Mouse (Mus musculus): ENCODE data around the gene Angptl2. TPM values are rescaled to one million over a fixed set of nuclear protein-coding genes. Genes with fewer than 3 reads are reported as not detected.

Angptl2 gene
- polyA plus RNA-seq, 1 experiment from 2014 or later = 59.2 TPM

DNA sequence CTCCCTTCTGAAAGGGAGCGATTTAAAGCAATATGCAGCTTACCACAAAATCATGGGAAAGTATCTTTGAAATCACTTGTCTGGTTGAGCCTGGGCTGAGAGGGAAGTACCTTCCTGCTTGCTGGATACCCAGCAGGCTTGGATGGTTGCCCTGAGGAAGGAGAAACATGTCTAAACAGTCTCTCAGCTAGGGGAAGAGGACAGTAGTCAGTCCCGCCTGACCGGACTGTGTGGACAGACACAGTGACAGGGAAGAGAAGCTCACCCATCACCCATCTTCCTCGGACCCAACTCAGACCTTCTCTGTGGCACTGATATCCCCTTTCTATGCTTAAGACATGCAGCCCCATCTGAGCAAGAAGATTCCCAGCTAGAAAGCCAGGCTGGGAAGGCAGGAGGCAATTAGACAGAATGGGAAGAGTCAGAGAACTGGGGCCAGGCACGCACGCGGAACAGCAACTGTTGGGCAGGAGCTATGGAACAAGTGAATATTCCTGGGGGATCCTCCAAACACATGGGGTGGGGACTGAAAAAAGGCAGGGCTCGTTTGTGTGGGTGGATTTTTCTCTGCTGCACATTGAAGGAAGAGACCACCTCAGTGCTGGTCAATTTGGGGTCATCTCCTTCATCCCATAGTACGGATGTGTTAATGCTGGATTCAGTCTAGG is 38.6 kb downstream of the Angptl2 start:
- WGBS = 73% methylated on average over 9 of the region's 9 CpGs
- H3K27ac ChIP-seq (replicated peaks) = no peak overlapping the region

GRCm38 (mm10) chr2:33256769-33257537 is 41.1 kb downstream of the Angptl2 start:
- ATAC-seq (ENCODE audit: insufficient number of reproducible peaks, low FRiP score, low TSS enrichment, low read depth) = no peak
- H3K4me1 ChIP-seq = peaks cover 4% of the 10 kb centered on the region; the same call in 1 of the 2 replicates
- no peak overlapping the region for H3K4me2 ChIP-seq (replicated peaks)
- no peaks in the 10 kb centered on the region for H3K27me3 ChIP-seq
- no peaks in the 10 kb centered on the region for H3K36me3 ChIP-seq
- no peak overlapping the region for H3K9ac ChIP-seq
- no peak overlapping the region for H3K27ac ChIP-seq (replicated peaks)
- no peak overlapping the region for H3K4me3 ChIP-seq (replicated peaks)
- 88% methylated on average over 3 of the region's 3 CpGs for WGBS
- H3K9me3 ChIP-seq (replicated peaks) = no peaks in the 10 kb centered on the region

More for the DNA sequence above, 38.6 kb downstream of the Angptl2 start:
- H3K9me3 ChIP-seq (replicated peaks) = no peaks in the 10 kb centered on the region
- ATAC-seq (ENCODE audit: insufficient number of reproducible peaks, low FRiP score, low TSS enrichment, low read depth) = no peak
- H3K36me3 ChIP-seq = no peaks in the 10 kb centered on the region
- H3K4me2 ChIP-seq (replicated peaks) = no peak overlapping the region
- H3K9ac ChIP-seq = no peak overlapping the region
- H3K27me3 ChIP-seq = no peaks in the 10 kb centered on the region
- no peak overlapping the region for H3K4me3 ChIP-seq (replicated peaks)
- peaks cover 9% of the 10 kb centered on the region; the same call in 1 of the 2 replicates for H3K4me1 ChIP-seq

GRCm38 (mm10) chr2:33260772-33261171 is 44.9 kb downstream of the Angptl2 start:
- Histone ChIP-seq H3K27ac (replicated peaks) (no peak overlapping the region), H3K9me3 (replicated peaks) (no peaks in the 10 kb centered on the region), H3K4me3 (replicated peaks) (no peak overlapping the region), H3K36me3 (no peaks in the 10 kb centered on the region), H3K4me2 (replicated peaks) (no peak overlapping the region), H3K9ac (no peak overlapping the region), H3K27me3 (no peaks in the 10 kb centered on the region), H3K4me1 (0 out of 2 replicates have a peak, but pooled peaks cover 3% of the 10 kb centered on the region)
- ATAC-seq (ENCODE audit: insufficient number of reproducible peaks, low FRiP score, low TSS enrichment, low read depth) = no peak
- 72% methylated on average over 8 of the region's 8 CpGs for WGBS

- no peak overlapping the region for H3K4me2 ChIP-seq (replicated peaks)
- H3K4me3 ChIP-seq (replicated peaks) = no peak overlapping the region
- H3K9ac ChIP-seq = no peak overlapping the region
- H3K4me1 ChIP-seq = 0 out of 2 replicates have a peak, but pooled peaks cover 3% of the 10 kb centered on the region
- H3K36me3 ChIP-seq = no peaks in the 10 kb centered on the region
- H3K27me3 ChIP-seq = no peaks in the 10 kb centered on the region
- no peak for ATAC-seq (ENCODE audit: insufficient number of reproducible peaks, low FRiP score, low TSS enrichment, low read depth)
- no peak overlapping the region for H3K27ac ChIP-seq (replicated peaks)
- H3K9me3 ChIP-seq (replicated peaks) = no peaks in the 10 kb centered on the region
- 85% methylated on average over 3 of the region's 3 CpGs for WGBS
Measured at GRCm38 (mm10) chr2:33261475-33261874, 45.6 kb downstream of the Angptl2 start.

DNA sequence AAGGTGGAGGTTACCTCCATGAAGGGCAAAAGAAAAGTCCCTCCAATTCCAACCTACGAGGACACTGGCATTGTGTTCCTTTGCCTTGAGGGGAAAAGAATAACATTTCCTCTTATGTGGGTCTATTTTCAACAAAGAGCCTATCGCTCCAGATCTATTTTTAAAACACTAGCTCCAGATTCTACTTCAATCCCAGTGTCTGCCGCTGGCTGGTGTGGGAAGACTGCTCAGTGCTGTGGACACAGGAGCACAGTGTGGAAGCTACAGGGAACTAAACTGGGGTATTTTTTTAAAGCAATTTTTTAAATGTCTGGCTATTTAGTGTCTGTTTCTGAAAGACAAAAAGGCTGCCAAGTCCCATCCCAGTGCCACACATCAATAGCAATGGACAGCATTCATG is 49.9 kb downstream of the Angptl2 start:
- Histone ChIP-seq H3K27me3 (no peaks in the 10 kb centered on the region), H3K4me3 (replicated peaks) (no peak overlapping the region), H3K27ac (replicated peaks) (no peak overlapping the region), H3K36me3 (no peaks in the 10 kb centered on the region), H3K9ac (no peak overlapping the region), H3K4me2 (replicated peaks) (no peak overlapping the region), H3K4me1 (0 out of 2 replicates have a peak, but pooled peaks cover 3% of the 10 kb centered on the region), H3K9me3 (replicated peaks) (no peaks in the 10 kb centered on the region)
- 58% methylated on average over 3 of the region's 3 CpGs for WGBS
- no peak for ATAC-seq (ENCODE audit: insufficient number of reproducible peaks, low FRiP score, low TSS enrichment, low read depth)

GRCm38 (mm10) chr2:33267075-33267474 is 51.2 kb downstream of the Angptl2 start:
- Histone ChIP-seq H3K27ac (replicated peaks) (no peak overlapping the region), H3K9me3 (replicated peaks) (no peaks in the 10 kb centered on the region), H3K27me3 (no peaks in the 10 kb centered on the region), H3K4me3 (replicated peaks) (no peak overlapping the region), H3K9ac (no peak overlapping the region), H3K36me3 (no peaks in the 10 kb centered on the region), H3K4me1 (0 out of 2 replicates have a peak, but pooled peaks cover 3% of the 10 kb centered on the region), H3K4me2 (replicated peaks) (no peak overlapping the region)
- ATAC-seq (ENCODE audit: insufficient number of reproducible peaks, low FRiP score, low TSS enrichment, low read depth) = no peak
- WGBS = 66% methylated on average over 1 of the region's 1 CpGs

DNA sequence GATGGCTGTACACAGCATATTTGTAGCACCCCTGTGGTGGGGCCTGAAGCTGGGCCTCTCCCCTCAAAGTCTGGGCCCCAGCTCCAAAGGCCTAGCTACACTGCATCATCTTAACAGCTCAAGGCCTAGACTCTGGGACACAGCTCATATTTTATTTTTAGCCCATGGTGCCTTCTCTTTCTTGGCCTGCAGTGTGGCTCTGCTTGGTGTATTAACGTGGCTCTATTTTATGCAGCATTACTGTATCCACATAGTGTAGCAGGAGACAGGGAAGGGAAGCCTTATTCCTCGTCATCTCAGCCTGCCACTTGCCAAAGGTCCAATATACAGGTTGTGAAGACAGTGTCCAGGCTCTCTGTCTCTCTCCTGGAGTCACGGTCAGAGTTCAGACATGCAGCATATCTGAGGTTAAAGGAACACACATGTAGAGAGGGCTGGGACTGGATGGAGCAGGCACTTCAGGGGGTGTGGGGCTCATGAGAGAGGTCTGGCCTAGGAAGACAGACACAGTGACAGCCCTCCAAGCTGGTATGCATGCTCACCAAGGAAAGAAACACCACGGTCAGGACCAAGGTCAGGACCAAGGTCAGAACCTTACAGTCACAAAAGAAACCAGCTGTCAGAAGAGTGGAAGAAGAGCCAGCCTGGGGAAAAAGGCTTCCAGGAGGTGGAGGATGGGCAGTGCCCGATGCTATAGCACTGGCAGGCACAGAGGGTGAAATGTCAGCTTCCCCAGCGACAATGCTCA is 52.7 kb downstream of the Angptl2 start:
- WGBS = 71% methylated on average over 6 of the region's 6 CpGs
- H3K4me3 ChIP-seq (replicated peaks) = no peak overlapping the region
- H3K36me3 ChIP-seq = no peaks in the 10 kb centered on the region
- H3K9me3 ChIP-seq (replicated peaks) = no peaks in the 10 kb centered on the region
- H3K4me2 ChIP-seq (replicated peaks) = no peak overlapping the region
- ATAC-seq (ENCODE audit: insufficient number of reproducible peaks, low FRiP score, low TSS enrichment, low read depth) = no peak
- no peak overlapping the region for H3K27ac ChIP-seq (replicated peaks)
- 0 out of 2 replicates have a peak, but pooled peaks cover 7% of the 10 kb centered on the region for H3K4me1 ChIP-seq
- H3K27me3 ChIP-seq = no peaks in the 10 kb centered on the region
- H3K9ac ChIP-seq = no peak overlapping the region

DNA sequence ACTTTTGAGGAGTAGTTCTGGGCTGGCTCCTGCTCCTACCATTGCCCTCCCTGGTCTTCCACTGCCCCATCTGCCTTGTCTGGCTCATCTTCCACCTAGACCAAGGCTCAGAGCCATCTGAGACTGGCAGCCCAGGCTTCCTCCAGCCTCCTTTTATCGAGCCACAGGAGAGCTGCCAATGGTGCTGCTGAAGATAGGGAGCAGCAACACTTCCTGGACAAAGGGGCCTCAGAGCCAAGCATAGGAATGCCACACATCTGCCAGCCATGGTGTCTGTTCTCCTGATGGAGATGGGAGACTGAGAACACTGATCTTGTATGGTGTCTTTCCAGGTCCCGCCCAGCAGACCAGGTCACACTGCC is 53.2 kb downstream of the Angptl2 start:
- no peaks in the 10 kb centered on the region for H3K27me3 ChIP-seq
- H3K27ac ChIP-seq (replicated peaks) = no peak overlapping the region
- 77% methylated on average over 2 of the region's 2 CpGs for WGBS
- no peaks in the 10 kb centered on the region for H3K9me3 ChIP-seq (replicated peaks)
- H3K9ac ChIP-seq = no peak overlapping the region
- ATAC-seq (ENCODE audit: insufficient number of reproducible peaks, low FRiP score, low TSS enrichment, low read depth) = no peak
- H3K4me2 ChIP-seq (replicated peaks) = no peak overlapping the region
- H3K36me3 ChIP-seq = no peaks in the 10 kb centered on the region
- H3K4me1 ChIP-seq = 0 out of 2 replicates have a peak, but pooled peaks cover 7% of the 10 kb centered on the region
- H3K4me3 ChIP-seq (replicated peaks) = no peak overlapping the region

DNA sequence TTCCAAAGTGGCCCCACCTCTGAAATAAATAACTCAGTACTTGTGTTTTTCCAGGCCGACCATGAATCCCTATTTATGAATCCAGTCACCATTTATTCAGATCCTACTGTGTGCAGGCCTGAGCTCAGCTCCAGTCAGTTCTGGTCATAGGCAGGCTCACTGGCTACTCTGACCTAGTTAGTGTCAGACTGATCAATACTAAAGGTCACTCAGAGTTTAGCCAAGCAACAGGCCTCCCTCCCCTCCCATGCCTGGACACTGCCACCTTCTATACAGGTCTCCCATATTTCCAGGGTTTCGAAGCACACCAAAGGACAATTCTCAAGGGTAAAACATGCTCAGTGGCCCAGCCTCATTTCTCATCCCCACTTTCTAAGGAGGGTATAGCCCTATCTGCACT is 54.7 kb downstream of the Angptl2 start:
- no peaks in the 10 kb centered on the region for H3K36me3 ChIP-seq
- H3K4me1 ChIP-seq = peaks cover 9% of the 10 kb centered on the region; the same call in 1 of the 2 replicates
- no peak overlapping the region for H3K9ac ChIP-seq
- H3K9me3 ChIP-seq (replicated peaks) = no peaks in the 10 kb centered on the region
- no peak overlapping the region for H3K27ac ChIP-seq (replicated peaks)
- H3K4me3 ChIP-seq (replicated peaks) = no peak overlapping the region
- ATAC-seq (ENCODE audit: insufficient number of reproducible peaks, low FRiP score, low TSS enrichment, low read depth) = no peak
- WGBS = 81% methylated on average over 2 of the region's 2 CpGs
- H3K27me3 ChIP-seq = no peaks in the 10 kb centered on the region
- H3K4me2 ChIP-seq (replicated peaks) = no peak overlapping the region

- Histone ChIP-seq H3K9me3 (replicated peaks) (no peaks in the 10 kb centered on the region), H3K36me3 (no peaks in the 10 kb centered on the region), H3K4me2 (replicated peaks) (no peak overlapping the region), H3K4me3 (replicated peaks) (no peak overlapping the region), H3K4me1 (peaks cover 9% of the 10 kb centered on the region; the same call in 1 of the 2 replicates), H3K27ac (replicated peaks) (no peak overlapping the region), H3K27me3 (no peaks in the 10 kb centered on the region), H3K9ac (no peak overlapping the region)
- WGBS = 74% methylated on average over 1 of the region's 1 CpGs
- ATAC-seq (ENCODE audit: insufficient number of reproducible peaks, low FRiP score, low TSS enrichment, low read depth) = no peak
Measured at GRCm38 (mm10) chr2:33271511-33271910, 55.6 kb downstream of the Angptl2 start.
